Mouse (Mus musculus) natural killer cell, adult 2 months (primary cell): ENCODE measurements at regions not wholly inside any gene's neighbourhood (a gene's known extent, or its start where the extent isn't known, plus 50 kb on each side); places are given as distances from the start of the nearest gene placed in this dataset.

Experiments
- DNase-seq, 2 experiments: peaks; one replicate each; pipeline ENCODE4 v3.0.0; 2022; ENCODE audit warnings: low spot score in 2 of 2

DNA sequence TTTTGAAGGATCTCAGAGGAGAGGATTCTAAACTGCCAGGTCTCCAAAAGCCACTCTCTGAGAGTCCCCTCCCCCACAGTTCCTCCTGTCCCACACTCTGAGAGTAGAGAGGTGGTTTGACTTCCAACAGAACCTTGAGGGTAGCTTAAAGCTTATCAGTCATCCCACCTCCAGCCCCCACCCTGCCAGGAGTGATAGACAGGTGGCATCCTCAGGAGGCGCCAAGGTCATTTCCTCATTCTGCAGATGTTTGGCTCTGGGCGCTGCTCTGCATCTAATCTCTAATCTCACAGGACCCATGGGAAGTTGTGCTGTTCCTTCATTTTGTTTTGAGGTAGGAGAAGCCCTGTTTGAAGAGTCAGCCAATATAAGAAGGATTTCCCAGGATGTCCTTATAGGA, 96.2 kb downstream of the Hes1 start:
- DNase-seq = no peak

DNA sequence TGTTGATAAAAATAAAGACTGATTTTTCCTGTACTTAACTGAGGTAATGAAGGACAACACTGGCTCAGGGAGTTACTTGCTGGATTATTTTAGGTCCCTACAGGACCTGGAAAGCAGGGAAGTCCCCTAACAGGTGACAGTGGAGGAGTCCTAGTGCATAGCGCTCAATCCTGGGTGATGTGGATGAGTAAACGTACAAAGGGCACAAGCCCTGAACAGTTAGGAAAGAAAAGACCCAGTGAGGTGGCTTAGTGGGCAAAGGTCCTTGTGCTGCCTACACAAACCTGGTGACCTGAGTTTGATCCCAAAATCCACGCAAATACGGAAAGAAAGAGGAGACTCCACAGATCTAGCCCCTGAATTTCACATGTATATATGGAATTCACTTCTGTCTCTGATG, 99.1 kb downstream of the Hes1 start:
- no peak for DNase-seq

DNA sequence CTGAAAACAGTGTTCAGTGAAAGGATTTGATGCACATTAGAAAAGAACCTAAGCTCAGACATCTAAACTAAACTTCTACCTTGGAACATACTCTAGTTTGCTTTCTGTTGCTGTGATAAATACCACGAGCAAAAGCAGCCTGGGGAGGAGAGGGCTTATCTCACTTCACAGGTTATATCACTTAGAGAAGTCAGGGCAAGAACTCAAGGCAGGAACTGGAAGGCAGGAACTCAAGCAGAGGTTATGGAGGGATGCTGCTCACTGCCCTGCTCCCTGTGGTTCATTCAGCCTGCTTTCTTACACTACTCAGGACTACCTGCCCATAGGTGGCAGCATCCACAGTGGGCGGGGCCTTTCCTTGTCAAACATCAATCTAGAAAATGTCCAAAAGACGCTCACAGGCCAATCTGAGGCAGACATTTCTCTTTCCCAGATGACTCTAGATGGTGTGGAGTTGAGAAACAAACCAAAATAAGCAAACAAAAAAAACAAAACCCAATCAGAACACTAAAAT, 101.5 kb downstream of the Hes1 start:
- DNase-seq = no peak

DNA sequence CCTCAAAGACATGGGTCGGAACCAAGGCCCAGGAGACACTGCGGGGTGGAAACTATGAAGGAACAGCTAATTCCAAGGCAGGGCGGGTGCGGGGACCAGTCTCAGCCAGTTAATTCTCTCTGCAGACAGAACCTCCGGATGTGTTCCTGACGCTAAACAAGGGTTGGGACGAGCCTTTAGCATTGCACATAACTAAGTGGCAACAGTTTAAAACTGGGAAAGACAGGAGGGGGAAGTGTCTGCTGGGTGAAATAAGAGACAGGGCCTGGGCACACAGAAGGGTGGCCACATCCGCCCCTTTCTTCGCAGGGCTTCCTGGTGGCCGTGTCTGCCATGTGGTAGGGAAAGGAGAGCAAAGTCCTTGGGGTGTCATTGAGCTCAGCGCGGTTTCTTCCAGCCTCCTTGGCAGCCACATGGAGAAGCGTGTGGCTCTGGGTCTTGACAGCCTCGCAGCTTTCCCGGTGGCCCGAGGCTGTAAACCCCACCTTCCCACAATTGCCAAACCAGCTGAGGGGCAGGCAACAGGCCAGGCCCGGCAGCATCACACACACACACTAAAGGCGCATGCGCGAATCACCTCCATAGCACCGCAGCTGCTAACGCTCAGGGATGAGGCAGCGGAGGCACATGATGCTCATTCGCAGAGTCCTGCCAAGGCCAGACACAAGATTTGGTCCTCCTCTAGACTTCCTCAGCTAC, 95.8 kb downstream of the Cpn2 start:
- no peak for DNase-seq

DNA sequence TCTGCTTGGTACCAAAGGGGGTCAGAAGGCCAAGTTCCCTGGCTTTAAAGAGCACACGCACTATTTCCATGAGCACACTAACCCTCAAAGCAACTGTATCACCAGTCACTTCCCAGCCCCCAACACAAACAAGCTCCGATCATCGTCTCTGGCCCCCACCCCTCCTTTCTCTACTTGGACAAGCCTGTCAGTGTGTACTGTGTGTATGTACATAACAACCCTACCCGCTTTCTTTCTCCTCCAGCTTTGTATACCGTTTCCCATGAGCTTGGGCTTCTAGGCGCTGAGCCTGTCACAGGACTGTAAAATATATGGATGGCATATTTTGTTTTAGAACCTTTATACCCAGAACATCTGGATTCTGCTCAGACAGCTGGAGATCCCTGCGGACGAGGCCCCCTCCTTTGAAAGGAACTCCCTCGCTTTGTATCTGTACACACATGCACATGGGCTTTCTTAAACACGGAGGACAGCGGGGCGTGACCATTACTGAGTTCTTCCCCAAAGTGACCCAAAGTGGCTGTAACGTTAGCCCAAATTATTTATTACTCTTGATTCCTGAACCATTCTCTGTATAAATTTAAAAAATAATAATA, 95.1 kb downstream of the Cpn2 start:
- no peak for DNase-seq

DNA sequence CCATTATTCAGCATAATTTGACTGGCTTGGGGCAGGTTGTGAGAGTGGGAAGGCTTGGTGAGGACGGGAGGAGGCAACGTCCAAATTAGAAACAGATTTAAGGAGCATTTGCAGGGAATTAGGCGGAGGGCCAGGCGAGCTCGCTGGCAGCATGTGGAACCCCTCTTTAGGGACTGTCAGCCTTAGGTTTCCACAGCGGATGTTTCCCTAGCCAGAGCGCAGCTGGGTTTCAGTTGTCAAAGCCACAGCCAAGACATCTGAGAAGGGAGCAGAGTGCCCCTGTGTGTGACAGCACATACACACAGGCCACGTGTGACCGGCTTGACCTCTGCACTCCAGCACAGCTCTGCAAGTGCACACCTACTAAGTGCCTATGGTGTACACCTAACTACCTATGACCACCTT, 94.5 kb downstream of the Cpn2 start:
- DNase-seq = peak in 1 of 2 experiments; percentile 38

DNA sequence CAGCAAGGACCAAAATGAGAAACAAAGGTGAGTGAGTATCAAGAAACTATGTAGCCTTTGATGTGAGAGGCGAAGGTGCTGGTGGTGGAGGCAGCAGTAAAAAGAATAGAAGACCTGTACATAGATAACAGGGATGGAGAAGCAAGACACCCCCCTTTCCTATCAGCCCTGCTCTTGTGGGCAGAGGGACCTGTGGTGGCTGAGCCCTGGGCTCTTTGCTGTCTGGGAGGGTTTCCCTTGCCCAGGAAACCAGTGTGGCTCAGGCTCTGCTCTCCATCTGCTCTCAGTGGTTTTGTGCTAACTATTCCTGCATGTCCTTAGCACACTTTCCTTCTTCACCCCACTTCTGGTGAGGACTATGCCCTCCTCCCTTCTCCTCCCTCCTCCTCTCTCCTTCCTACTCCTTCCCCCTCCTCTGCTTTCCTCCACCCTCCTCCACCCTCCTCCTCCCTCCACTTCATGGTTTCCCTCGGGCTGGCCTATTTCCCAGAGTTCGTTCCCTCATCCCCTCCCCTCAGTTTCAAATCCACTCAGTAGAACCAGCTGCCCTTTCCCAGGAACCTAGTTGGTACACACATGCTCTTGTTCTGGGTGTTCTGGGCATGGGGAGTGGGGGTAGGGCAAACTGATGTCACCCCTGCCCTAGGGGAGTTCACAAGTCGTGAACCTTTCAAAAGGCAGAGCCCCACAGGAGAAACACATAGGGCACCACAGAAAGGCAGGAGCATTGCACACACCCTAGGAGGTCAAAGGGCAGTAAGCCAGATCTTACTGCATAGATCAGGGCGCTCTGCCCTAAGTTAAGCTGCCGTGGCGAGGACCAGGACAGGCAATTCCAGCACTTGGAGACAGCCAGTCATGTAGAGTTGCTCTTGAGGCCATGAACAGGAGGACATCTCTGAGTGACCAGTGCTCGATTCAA, 93.1 kb downstream of the Cpn2 start:
- no peak for DNase-seq

DNA sequence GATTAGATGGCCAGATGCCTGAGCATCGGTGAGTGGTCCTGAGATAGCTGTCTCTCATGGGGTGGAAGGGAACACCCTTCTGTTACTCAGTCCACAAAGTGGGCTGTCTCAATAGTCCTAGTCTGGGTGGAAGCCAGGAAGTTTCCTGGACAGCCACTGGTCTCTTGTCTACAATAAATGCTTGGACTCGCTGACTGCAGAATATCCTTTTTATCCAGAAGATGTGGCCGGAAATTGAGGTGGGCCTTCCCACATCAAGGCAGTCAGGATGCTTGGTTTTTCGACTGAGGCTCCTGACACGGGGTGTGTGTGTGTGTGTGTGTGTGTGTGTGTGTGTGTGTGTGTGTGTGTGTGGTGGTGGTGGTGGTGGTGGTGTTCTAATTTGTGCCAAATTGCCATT, 91.0 kb downstream of the Cpn2 start:
- no peak for DNase-seq

DNA sequence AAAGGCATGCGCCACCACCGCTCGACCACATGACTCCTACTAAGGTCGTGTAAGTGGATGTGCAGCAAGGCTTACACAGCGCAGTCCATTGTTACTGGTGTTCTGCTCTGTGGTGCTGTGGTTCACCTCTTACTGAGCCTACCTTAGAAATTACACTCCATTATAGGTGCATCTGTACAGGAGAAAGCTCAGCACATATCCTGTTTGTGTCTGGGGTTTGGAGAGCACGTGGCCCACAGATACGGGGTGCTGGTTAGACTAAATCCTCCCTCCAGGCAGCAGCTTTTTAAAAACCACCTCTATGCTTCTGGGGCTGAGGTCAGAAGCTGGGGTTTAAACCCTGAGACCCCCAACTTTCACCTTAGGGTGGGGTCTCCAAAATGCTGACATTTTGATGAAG, 89.5 kb downstream of the Cpn2 start:
- DNase-seq = no peak

DNA sequence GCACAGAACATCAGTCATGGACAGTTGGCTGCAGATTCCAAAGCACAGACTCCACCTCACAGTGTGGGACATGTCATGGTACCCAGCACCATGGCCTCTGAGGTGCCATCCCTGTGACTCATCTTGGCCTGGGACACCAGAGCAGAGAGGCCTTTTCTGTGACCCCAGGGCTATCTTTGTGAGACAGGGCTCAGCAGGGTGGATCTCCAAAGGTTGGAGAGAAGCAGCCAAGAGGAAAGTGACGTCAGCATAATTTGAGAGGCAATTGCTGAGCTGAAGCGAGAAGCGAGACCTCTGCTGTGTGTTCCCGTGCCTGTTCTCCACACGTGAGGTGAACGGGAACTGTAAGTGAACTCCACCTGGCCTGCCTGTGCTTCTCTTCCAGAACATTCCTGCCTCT, 88.7 kb downstream of the Cpn2 start:
- no peak for DNase-seq

DNA sequence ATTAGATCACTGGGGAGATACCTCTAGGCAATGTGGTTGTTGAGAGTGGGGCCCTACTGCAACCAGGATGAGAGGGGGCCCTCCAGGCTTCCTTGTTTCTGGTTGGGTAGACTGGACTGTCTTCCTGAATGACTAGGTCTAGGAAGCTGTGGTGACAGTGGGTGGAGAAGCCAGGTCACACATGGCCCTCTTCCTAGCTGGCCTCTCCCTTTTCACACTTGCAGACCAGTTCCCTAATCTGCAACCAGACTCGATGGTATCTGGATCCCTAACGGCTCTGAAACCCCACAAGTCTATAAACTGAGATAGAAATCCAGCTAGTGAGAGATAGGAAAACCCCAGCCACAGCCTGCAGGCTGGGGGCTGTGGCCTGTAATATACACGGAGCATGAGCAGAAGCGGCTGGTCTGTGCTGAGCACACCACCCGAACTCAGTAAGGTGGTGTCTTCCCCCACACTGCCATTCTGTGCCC, 87.8 kb downstream of the Cpn2 start:
- no peak for DNase-seq

DNA sequence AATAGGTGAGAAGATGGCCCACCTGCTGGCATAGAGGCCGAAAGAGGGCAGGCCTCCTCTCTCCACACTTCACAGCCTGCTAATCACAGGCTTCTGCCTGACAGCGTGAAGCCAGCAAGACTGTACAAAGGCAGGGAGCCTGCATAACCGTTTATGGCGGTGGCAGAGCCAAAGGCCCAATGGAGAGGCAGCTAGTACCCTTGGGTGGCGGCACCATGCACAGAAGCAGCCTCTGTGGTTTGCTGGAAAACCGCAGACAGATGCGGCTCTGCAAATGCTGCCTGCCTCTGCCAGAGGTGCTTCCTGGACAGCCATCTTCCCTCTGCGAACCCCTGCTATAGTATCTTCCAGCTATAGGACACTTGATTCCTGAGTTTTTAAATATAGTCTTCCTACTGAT, 86.2 kb downstream of the Cpn2 start:
- peak; percentile 45 to 51 for DNase-seq

DNA sequence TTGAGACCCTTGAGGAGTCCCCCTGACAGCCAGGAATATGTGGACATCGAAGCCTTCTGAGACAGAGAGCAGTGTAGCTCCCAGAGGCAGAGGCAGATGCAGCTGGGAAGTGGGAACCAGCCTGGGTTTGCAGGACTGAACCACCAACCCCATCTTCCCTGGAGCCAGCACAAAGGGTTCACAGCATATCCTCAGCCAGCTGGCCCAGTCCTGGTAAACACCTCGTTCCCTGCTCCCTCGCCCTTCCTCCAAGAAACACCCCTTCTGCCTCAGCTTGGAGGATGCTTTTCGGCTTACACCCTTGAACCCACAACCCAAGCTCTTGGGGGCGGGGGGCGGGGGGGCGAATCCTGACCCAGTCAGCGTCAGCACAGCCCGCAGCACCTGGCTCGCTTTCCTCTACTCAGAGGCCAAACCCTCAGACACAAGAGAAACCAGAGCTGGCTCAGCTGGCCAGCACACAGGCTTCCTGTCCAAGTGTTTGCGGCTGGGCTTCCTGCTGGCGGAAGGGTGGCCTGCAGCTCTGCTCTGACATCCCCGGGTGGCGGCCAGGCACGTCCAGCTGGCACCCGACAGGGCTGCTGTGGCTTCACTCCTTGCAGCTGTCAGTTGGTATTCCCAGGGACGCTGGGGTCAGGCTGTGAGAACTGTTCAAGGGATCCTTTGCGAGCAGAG, 82.6 kb downstream of the Cpn2 start:
- DNase-seq = peak; percentile 73 to 82

DNA sequence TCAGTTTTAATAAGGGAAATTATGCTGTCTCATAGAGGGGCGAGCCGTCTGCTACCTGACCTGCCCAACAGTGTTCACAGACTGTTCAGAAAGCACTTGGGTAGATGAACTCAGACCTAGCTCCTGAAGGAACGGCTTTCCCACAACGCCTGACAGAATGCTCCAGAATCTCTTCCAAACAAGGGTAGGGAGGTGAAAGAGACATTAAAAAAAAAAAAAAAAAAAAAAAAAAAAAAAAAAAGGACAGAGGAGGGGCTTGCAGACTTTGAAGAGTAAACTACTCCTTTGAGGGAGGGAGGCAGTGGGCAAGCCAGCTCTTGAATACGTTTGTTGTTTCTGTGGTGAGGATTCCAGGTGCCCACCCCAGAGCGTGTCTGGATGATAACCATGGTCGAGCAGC, 81.6 kb downstream of the Cpn2 start:
- no peak for DNase-seq

DNA sequence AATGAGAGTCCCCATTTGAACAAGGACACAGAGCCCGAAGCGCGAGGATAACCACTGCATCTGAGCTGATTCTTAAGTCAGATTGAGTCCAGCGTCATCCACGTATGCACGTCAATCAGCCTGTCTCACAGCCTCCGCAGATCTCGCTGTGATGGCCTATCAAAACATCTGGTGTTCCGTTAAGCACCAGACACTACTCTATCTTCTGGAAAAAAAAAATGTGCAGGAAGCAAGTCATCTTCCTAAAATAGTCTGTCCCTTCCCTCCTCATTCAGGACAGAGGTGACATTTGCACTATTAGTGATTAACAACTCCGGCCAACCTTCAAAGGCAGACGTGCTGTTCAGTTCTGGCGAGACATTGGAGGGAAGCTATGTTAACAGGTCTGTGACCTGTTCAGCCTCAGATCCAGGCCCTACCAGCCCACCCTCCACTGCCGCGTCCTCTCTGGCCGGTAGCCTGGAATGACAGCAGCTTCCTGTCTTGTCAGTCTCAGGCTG, 81.0 kb downstream of the Cpn2 start:
- DNase-seq = no peak

DNA sequence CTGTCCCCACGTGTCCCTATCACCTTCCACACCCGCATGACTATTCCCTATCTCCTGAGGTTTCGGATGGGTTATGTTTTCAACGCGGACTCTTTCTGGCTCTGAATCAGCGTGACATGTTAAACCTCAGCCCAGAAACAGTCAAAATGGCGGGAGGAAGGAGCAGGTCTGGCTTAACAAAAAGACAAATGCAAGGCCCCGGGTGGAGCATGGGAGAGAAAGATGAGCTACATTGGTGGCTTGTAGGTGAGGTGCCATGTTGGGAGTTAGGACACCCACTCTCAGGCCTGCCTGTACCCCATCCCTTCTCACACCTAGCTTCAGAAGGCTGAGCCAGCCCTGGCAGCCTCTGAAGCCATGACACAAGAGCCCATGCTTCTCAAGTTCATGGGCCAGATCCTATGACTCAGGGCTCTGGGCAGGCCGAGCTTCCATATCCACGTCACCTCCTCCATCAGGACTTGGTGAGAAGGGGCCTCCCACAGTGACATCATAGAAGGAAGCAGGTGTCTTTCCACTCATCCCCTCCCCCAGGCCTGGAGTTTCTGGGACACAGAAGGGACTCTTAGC, 80.5 kb downstream of the Cpn2 start:
- no peak for DNase-seq

DNA sequence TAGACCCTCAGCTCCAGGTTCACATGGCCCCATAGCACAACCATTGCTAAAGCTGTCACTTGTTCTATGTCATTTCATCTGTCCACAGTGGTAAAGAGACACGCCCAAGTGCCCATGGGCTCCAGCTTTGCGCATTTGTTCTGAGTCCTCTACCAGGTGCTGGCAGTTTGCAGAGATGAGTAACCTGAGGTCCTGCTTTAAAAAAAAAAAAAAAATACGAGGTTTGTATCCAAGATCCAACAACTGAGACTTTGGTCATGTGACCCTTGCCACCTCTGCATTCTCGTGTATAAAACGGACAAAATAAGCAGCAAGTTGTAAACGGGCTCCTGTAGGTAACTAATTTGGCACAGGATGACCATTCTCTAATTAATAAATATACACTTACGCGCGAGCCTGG, 79.9 kb downstream of the Cpn2 start:
- DNase-seq = peak in 1 of 2 experiments; percentile 47

DNA sequence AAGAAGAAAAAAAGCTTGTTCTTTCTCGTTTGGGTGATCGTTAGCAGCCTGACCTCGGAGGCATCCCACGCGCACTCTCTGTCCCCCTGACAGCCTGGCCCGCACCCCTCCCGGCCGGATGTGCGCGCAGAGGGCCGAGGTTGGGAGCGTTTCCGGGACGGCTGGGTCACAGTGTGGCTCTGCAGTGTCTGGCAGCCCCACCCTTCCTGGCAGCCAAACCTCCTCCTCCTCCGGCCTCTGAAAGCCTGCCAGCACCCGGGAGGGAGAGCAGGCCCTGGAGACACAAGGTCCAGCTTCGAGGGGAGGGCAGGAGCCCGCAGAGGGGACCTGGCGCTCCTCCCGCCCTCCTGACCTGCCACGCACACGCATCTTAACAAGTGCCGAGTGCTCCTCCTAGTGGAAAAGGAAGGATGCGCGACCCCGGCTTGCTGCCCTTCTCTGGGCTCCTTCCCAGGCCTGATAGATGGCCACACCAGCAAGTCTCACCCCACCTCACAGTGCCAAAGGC, 79.3 kb downstream of the Cpn2 start:
- peak; percentile 87 to 92 for DNase-seq

DNA sequence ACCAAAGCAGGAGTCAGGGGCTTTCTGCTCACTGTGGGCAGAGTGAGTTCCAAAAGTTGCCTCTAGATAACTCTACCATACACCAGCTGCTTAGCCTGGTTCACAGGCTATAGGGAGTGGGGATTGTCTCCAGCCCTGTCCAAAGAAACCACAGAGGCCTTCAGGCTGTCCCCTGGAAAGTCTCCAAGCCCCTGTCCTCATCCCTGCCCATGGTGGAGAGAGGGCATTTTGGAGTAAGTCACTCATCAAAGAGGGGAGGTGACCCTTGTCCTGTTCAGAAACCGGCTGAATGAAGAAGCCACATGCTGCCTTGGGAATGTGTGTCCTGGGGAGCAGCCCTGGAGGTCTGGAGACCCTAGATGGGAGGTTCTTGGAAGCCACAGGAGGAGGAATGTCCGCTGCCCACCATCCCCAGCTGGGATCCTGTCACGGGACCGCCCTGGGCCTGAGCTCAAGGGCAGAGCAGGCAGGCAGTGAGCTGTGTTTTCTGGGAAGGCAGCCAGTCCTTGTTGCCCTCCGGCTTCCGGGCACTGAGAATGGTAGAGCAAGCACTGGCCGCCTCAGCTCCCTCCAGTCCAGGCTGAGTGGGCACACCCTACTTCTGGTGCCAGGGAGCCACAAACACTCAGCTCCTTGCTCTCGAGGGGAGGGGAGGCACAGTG, 78.4 kb downstream of the Cpn2 start:
- DNase-seq = no peak

DNA sequence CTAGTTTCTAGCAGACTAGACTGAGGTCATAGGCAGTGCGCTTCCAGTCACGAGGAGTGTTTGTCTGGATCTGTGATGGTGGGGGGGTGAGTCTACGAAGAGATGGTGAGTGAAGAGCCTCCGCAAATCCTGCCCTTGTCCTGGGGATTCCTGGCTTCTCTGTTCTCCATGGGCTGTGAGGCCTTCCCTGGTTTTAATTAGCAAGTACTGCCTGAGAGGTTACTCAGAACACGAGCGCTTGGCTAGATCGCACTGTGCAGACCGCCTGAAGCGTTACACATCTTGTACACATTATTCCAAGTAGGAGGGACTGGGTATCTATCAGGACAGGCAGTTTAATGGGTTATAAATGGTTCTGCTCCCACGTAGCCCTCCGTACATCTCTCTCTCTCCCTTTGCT, 76.9 kb downstream of the Cpn2 start:
- DNase-seq = no peak
